Mouse (Mus musculus): Measurements from ENCODE around the gene Fancd2os. TPM values are rescaled to one million over a fixed set of nuclear protein-coding genes. Genes with fewer than 3 reads are reported as not detected.

Fancd2os gene
- polyA plus RNA-seq, 1 experiment from 2014 or later = 0.87 TPM

- 49% methylated on average over 12 of the region's 12 CpGs for WGBS
- H3K4me1 ChIP-seq = peaks cover 25% of the 10 kb centered on the region
- H3K4me3 ChIP-seq (replicated peaks) = peak overlapping the region; percentile 96
- no peak for ATAC-seq (replicated peaks; ENCODE audit: low FRiP score)
- H3K27ac ChIP-seq = peak overlapping the region; percentile 90
- peak overlapping the region; percentile 74 for H3K4me2 ChIP-seq
- H3K27me3 ChIP-seq = no peaks in the 10 kb centered on the region
- peaks cover 16% of the 10 kb centered on the region; the same call in 1 of the 2 replicates for H3K36me3 ChIP-seq
- peak overlapping the region; percentile 91 for H3K9ac ChIP-seq
- H3K9me3 ChIP-seq (replicated peaks) = no peaks in the 10 kb centered on the region
These were observed 3.5 kb upstream of the Fancd2os start for GRCm38 (mm10) chr6:113603993-113604392.

- Histone ChIP-seq H3K4me1 (peaks cover 25% of the 10 kb centered on the region), H3K27ac (no peak overlapping the region), H3K9ac (no peak overlapping the region), H3K4me3 (replicated peaks) (no peak overlapping the region), H3K36me3 (peaks cover 11% of the 10 kb centered on the region; the same call in 1 of the 2 replicates), H3K27me3 (no peaks in the 10 kb centered on the region), H3K4me2 (no peak overlapping the region), H3K9me3 (replicated peaks) (no peaks in the 10 kb centered on the region)
- 87% methylated on average over 6 of the region's 6 CpGs for WGBS
- ATAC-seq (replicated peaks; ENCODE audit: low FRiP score) = no peak
These were observed 2.3 kb upstream of the Fancd2os start for GRCm38 (mm10) chr6:113602821-113603220.

GRCm38 (mm10) chr6:113599833-113600232 is 682 bp downstream of the Fancd2os start:
- Histone ChIP-seq H3K4me1 (peaks cover 9% of the 10 kb centered on the region), H3K9ac (no peak overlapping the region), H3K4me2 (no peak overlapping the region), H3K27ac (no peak overlapping the region), H3K9me3 (replicated peaks) (no peaks in the 10 kb centered on the region), H3K27me3 (no peaks in the 10 kb centered on the region), H3K36me3 (0 out of 2 replicates have a peak, but pooled peaks cover 5% of the 10 kb centered on the region), H3K4me3 (replicated peaks) (no peak overlapping the region)
- no peak for ATAC-seq (replicated peaks; ENCODE audit: low FRiP score)
- 69% methylated on average over 5 of the region's 5 CpGs for WGBS

GRCm38 (mm10) chr6:113597945-113598344 is 2.6 kb downstream of the Fancd2os start:
- H3K36me3 ChIP-seq = peaks cover 9% of the 10 kb centered on the region; the same call in 1 of the 2 replicates
- no peaks in the 10 kb centered on the region for H3K27me3 ChIP-seq
- no peak overlapping the region for H3K4me2 ChIP-seq
- H3K27ac ChIP-seq = no peak overlapping the region
- no peak overlapping the region for H3K9ac ChIP-seq
- peaks cover 6% of the 10 kb centered on the region for H3K4me1 ChIP-seq
- no peaks in the 10 kb centered on the region for H3K9me3 ChIP-seq (replicated peaks)
- no peak for ATAC-seq (replicated peaks; ENCODE audit: low FRiP score)
- no peak overlapping the region for H3K4me3 ChIP-seq (replicated peaks)
- WGBS = 93% methylated on average over 4 of the region's 4 CpGs

GRCm38 (mm10) chr6:113592637-113593036 is 7.9 kb downstream of the Fancd2os start:
- Histone ChIP-seq H3K27ac (no peak overlapping the region), H3K4me3 (replicated peaks) (no peak overlapping the region), H3K27me3 (no peaks in the 10 kb centered on the region), H3K36me3 (peaks cover 13% of the 10 kb centered on the region), H3K4me2 (no peak overlapping the region), H3K9ac (no peak overlapping the region), H3K4me1 (no peaks in the 10 kb centered on the region), H3K9me3 (replicated peaks) (no peaks in the 10 kb centered on the region)
- WGBS = 94% methylated on average over 2 of the region's 2 CpGs
- ATAC-seq (replicated peaks; ENCODE audit: low FRiP score) = no peak

- WGBS = 71% methylated on average over 5 of the region's 5 CpGs
- Histone ChIP-seq H3K4me3 (replicated peaks) (no peak overlapping the region), H3K4me2 (no peak overlapping the region), H3K36me3 (peaks cover 20% of the 10 kb centered on the region), H3K9ac (no peak overlapping the region), H3K27me3 (no peaks in the 10 kb centered on the region), H3K9me3 (replicated peaks) (no peaks in the 10 kb centered on the region), H3K4me1 (no peaks in the 10 kb centered on the region), H3K27ac (no peak overlapping the region)
- ATAC-seq (replicated peaks; ENCODE audit: low FRiP score) = no peak
These were observed 13.9 kb downstream of the Fancd2os start for GRCm38 (mm10) chr6:113586466-113587183.

- H3K4me3 ChIP-seq (replicated peaks) = no peak overlapping the region
- no peaks in the 10 kb centered on the region for H3K9me3 ChIP-seq (replicated peaks)
- WGBS = 89% methylated on average over 5 of the region's 5 CpGs
- no peak overlapping the region for H3K9ac ChIP-seq
- H3K4me2 ChIP-seq = no peak overlapping the region
- no peak for ATAC-seq (replicated peaks; ENCODE audit: low FRiP score)
- no peaks in the 10 kb centered on the region for H3K27me3 ChIP-seq
- no peak overlapping the region for H3K27ac ChIP-seq
- no peaks in the 10 kb centered on the region for H3K4me1 ChIP-seq
- peaks cover 34% of the 10 kb centered on the region for H3K36me3 ChIP-seq
These were observed 15.4 kb downstream of the Fancd2os start for GRCm38 (mm10) chr6:113585065-113585464.

GRCm38 (mm10) chr6:113583023-113583422 is 17.5 kb downstream of the Fancd2os start:
- H3K4me1 ChIP-seq = no peaks in the 10 kb centered on the region
- 90% methylated on average over 4 of the region's 4 CpGs for WGBS
- H3K4me3 ChIP-seq (replicated peaks) = no peak overlapping the region
- no peaks in the 10 kb centered on the region for H3K27me3 ChIP-seq
- H3K27ac ChIP-seq = no peak overlapping the region
- H3K4me2 ChIP-seq = no peak overlapping the region
- no peak for ATAC-seq (replicated peaks; ENCODE audit: low FRiP score)
- peaks cover 29% of the 10 kb centered on the region for H3K36me3 ChIP-seq
- no peak overlapping the region for H3K9ac ChIP-seq
- H3K9me3 ChIP-seq (replicated peaks) = no peaks in the 10 kb centered on the region

- Histone ChIP-seq H3K4me3 (replicated peaks) (no peak overlapping the region), H3K27me3 (no peaks in the 10 kb centered on the region), H3K4me2 (no peak overlapping the region), H3K36me3 (peaks cover 50% of the 10 kb centered on the region), H3K4me1 (no peaks in the 10 kb centered on the region), H3K9ac (no peak overlapping the region), H3K27ac (no peak overlapping the region), H3K9me3 (replicated peaks) (no peaks in the 10 kb centered on the region)
- ATAC-seq (replicated peaks; ENCODE audit: low FRiP score) = no peak
- 94% methylated on average over 3 of the region's 3 CpGs for WGBS
These were observed 21.2 kb downstream of the Fancd2os start for GRCm38 (mm10) chr6:113579306-113579705.

- Histone ChIP-seq H3K27ac (no peak overlapping the region), H3K4me1 (no peaks in the 10 kb centered on the region), H3K4me2 (no peak overlapping the region), H3K27me3 (no peaks in the 10 kb centered on the region), H3K4me3 (replicated peaks) (no peak overlapping the region), H3K9me3 (replicated peaks) (no peaks in the 10 kb centered on the region), H3K36me3 (peaks cover 64% of the 10 kb centered on the region), H3K9ac (no peak overlapping the region)
- 95% methylated on average over 6 of the region's 6 CpGs for WGBS
- no peak for ATAC-seq (replicated peaks; ENCODE audit: low FRiP score)
These were observed 24.5 kb downstream of the Fancd2os start for GRCm38 (mm10) chr6:113576044-113576443.

GRCm38 (mm10) chr6:113564557-113564956 is 36.0 kb downstream of the Fancd2os start:
- H3K4me2 ChIP-seq = no peak overlapping the region
- H3K27me3 ChIP-seq = no peaks in the 10 kb centered on the region
- WGBS = 77% methylated on average over 1 of the region's 1 CpGs
- no peaks in the 10 kb centered on the region for H3K9me3 ChIP-seq (replicated peaks)
- no peak overlapping the region for H3K27ac ChIP-seq
- no peak overlapping the region for H3K4me3 ChIP-seq (replicated peaks)
- no peak for ATAC-seq (replicated peaks; ENCODE audit: low FRiP score)
- H3K4me1 ChIP-seq = no peaks in the 10 kb centered on the region
- no peak overlapping the region for H3K9ac ChIP-seq
- H3K36me3 ChIP-seq = peaks cover 59% of the 10 kb centered on the region

GRCm38 (mm10) chr6:113559736-113560135 is 40.8 kb downstream of the Fancd2os start:
- Histone ChIP-seq H3K27me3 (no peaks in the 10 kb centered on the region), H3K4me1 (no peaks in the 10 kb centered on the region), H3K4me3 (replicated peaks) (no peak overlapping the region), H3K36me3 (peaks cover 38% of the 10 kb centered on the region), H3K9me3 (replicated peaks) (no peaks in the 10 kb centered on the region), H3K27ac (no peak overlapping the region), H3K4me2 (no peak overlapping the region), H3K9ac (no peak overlapping the region)
- 88% methylated on average over 6 of the region's 6 CpGs for WGBS
- no peak for ATAC-seq (replicated peaks; ENCODE audit: low FRiP score)

Data from kidney, embryonic 15.5 days (tissue).